Mouse (Mus musculus) bone marrow macrophage, adult 2 months (primary cell): ENCODE data around the gene Rbms3.

Experiments used
- CTCF ChIP-seq: IDR thresholded peaks from 2 replicates; pipeline ENCODE4 v1.5.1; 2012; ENCODE audit warnings: low read depth, mild to moderate bottlenecking, low read length, moderate library complexity
- POLR2A ChIP-seq: IDR thresholded peaks from 2 replicates; pipeline ENCODE4 v1.6.1; 2012; ENCODE audit warnings: mild to moderate bottlenecking, low read depth, low read length, borderline replicate concordance

GRCm38 (mm10) chr9:116831386-116831785 is 798.3 kb downstream of the Rbms3 start:
- TF ChIP-seq POLR2A (no peak), CTCF (no peak)
